Mouse (Mus musculus) forebrain, embryonic 14.5 days (tissue): ENCODE measurements around the gene Slc27a5. TPM values are rescaled to one million over a fixed set of nuclear protein-coding genes. Genes with fewer than 3 reads are reported as not detected.
A peak's percentile ranks its signal among the peaks of the same experiment; 100 is the strongest.

ENCODE experiments used
- ATAC-seq: fragments of 200-750 bp; cut with Nextera tagmentation; 2 replicates; pipeline ENCODE4 v1.8.0; 2017; ENCODE audit warnings: mild to moderate bottlenecking, moderate library complexity
- DNase-seq: peaks from one replicate; pipeline ENCODE4 v3.0.0-alpha.2; 2015; ENCODE audit warnings: low spot score
- H3K27ac ChIP-seq: fragments of 300-500 bp; sonication (generic); 2 replicates; pipeline ENCODE4 v1.5.1; 2014; ENCODE audit warnings: low read depth, mild to moderate bottlenecking, control low read depth, low read length, moderate library complexity
- H3K27me3 ChIP-seq: fragments of 300-500 bp; sonication (generic); replicated peaks from 2 replicates; pipeline ENCODE4 v1.6.1; 2014; ENCODE audit warnings: low read length, control low read depth, mixed read lengths; ENCODE audit not compliant: control insufficient read depth, insufficient read depth
- H3K36me3 ChIP-seq: fragments of 300-500 bp; sonication (generic); 2 replicates; pipeline ENCODE4 v1.6.1; 2014; ENCODE audit warnings: low read length, control low read depth; ENCODE audit not compliant: control insufficient read depth, insufficient read depth
- H3K4me1 ChIP-seq: fragments of 300-500 bp; sonication (generic); 2 replicates; pipeline ENCODE4 v1.6.1; 2014; ENCODE audit warnings: antibody characterized with exemption, low read length, control low read depth; ENCODE audit not compliant: control insufficient read depth, insufficient read depth
- H3K4me2 ChIP-seq: fragments of 300-500 bp; sonication (generic); 2 replicates; pipeline ENCODE4 v1.6.1; 2014; ENCODE audit warnings: mild to moderate bottlenecking, control low read depth, low read length
- H3K4me3 ChIP-seq: fragments of 300-500 bp; sonication (generic); 2 replicates; pipeline ENCODE4 v1.5.1; 2014; ENCODE audit warnings: low read depth, low read length, control low read depth
- H3K9ac ChIP-seq: fragments of 300-500 bp; sonication (generic); 2 replicates; pipeline ENCODE4 v1.6.1; 2014; ENCODE audit warnings: mild to moderate bottlenecking, low read length, control low read depth, moderate library complexity
- H3K9me3 ChIP-seq: fragments of 300-500 bp; sonication (generic); replicated peaks from 2 replicates; pipeline ENCODE4 v1.6.1; 2016; ENCODE audit warnings: low read length, control low read depth, mixed read lengths; ENCODE audit not compliant: control insufficient read depth
- WGBS: fragments of 180-500 bp; shearing (Covaris S2); extraction: QIAGEN DNeasy Blood & Tissue Kit; methylation state at CpG from one replicate; pipeline ENCODE4 v1.1.7; 2014; 5-methylcytosine and 5-hydroxymethylcytosine counted together
- polyA plus RNA-seq: library from polyadenylated mRNA; unstranded; fragments of >200 nt; fragmentation: Nextera tagmentation; extraction: Ambion mirVana; gene quantifications from 2 replicates; pipeline ENCODE4 v1.2.1, GENCODE M21; 2014

Gene Slc27a5
- 0.10 TPM in 1 of 2 replicates, not detected in the other for polyA plus RNA-seq

DNA sequence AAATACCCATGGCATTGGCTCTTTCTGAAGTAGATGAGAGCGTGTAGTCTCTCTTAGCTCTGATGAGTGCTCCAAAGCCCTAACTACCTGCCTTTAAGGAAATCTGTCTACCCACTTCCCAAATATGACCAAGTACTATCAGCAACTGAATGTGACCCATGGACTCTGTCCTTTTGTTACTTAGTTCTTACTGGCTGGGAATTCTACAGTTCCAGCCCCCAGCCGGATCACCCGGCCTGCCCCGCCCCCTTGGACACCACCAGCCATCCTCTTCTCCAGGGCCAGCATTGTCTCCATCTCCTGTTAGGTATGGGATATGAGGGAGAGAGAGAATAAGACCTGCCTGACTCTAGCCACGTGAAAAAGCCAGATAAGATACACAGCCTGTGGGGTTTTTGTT, at the start of gene Slc27a5:
Gene Slc27a5 (minus strand): TSS at position 140 of the 400 bp plus-strand sequence.
- no peak for ATAC-seq
- H3K27ac ChIP-seq, result no peak within 1 kb of the TSS
- H3K4me3 ChIP-seq, result no peak within 1 kb of the TSS
- H3K27me3 ChIP-seq, result no peaks in the 10 kb centered on the region
- 85% methylated on average over 5 of the region's 5 CpGs for WGBS
- H3K4me2 ChIP-seq, result no peak within 1 kb of the TSS
- H3K9me3 ChIP-seq, result no peaks in the 10 kb centered on the region
- DNase-seq, result no peak
- H3K9ac ChIP-seq, result no peak within 1 kb of the TSS
- no peaks in the 10 kb centered on the region for H3K4me1 ChIP-seq
- peaks cover 4% of the 10 kb centered on the region; the same call in 1 of the 2 replicates for H3K36me3 ChIP-seq

DNA sequence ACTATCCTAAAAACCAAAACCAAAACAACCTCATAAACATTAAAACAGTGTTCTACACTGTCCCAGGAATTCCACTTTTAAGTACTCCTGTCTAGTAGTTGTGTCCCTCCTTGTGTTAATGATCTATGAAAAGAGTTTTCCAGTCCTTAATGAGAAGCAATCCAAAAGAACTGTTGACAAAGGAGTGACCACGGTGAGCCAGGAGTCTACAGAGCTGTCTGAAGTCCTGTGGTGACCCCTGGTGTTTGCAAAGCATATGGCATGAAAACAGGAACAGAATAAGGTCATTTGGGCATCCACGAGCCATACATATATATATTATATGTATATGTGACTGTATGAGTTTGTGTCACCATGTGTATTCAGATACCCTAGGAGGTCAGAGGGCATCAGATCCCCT, 48.1 kb upstream of the Slc27a5 start:
- H3K4me1 ChIP-seq, result no peaks in the 10 kb centered on the region
- H3K9me3 ChIP-seq, result no peaks in the 10 kb centered on the region
- peaks cover 36% of the 10 kb centered on the region for H3K27me3 ChIP-seq
- ATAC-seq, result peak; percentile 43
- H3K4me2 ChIP-seq, result no peak overlapping the region
- no peak overlapping the region for H3K27ac ChIP-seq
- no peak overlapping the region for H3K9ac ChIP-seq
- 14% methylated on average over 2 of the region's 2 CpGs for WGBS
- peak; percentile 72 for DNase-seq
- 0 out of 2 replicates have a peak, but pooled peaks cover 1% of the 10 kb centered on the region for H3K36me3 ChIP-seq
- H3K4me3 ChIP-seq, result no peak overlapping the region

DNA sequence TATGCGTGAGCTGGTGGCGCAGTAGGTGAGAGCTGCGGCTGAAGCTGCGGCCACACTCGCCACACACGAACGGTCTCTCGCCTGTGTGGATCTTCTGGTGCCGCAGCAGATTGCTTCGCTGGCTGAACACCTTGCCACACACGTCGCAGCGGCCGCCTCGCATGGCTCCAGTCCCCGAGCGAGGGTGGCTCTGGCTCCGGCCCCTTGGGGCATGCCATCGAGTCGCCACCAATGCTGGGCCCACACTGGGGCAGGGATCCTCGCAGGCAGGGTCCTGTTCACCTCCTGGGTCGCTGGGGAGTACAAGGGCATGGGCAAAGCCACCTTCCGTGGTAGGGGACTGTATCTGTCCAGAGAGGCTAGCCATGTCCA, 46.2 kb upstream of the Slc27a5 start:
- 3% methylated on average over 23 of the region's 23 CpGs for WGBS
- Histone ChIP-seq H3K4me3 (peak overlapping the region; percentile 43), H3K36me3 (no peaks in the 10 kb centered on the region), H3K9me3 (no peaks in the 10 kb centered on the region), H3K4me1 (0 out of 2 replicates have a peak, but pooled peaks cover under 1% of the 10 kb centered on the region), H3K27me3 (peaks cover 36% of the 10 kb centered on the region), H3K4me2 (peak overlapping the region; percentile 93), H3K27ac (no peak overlapping the region), H3K9ac (peak overlapping the region; percentile 70)
- ATAC-seq (peak; percentile 22), DNase-seq (no peak)

GRCm38 (mm10) chr7:13043445-13044253, 45.7 kb upstream of the Slc27a5 start:
- H3K9me3 ChIP-seq, result no peaks in the 10 kb centered on the region
- peak; percentile 57 for ATAC-seq
- H3K4me1 ChIP-seq, result 0 out of 2 replicates have a peak, but pooled peaks cover 6% of the 10 kb centered on the region
- WGBS, result 5% methylated on average over 87 of the region's 88 CpGs
- peaks cover 36% of the 10 kb centered on the region for H3K27me3 ChIP-seq
- no peaks in the 10 kb centered on the region for H3K36me3 ChIP-seq
- H3K4me3 ChIP-seq, result peak overlapping the region; percentile 43
- H3K4me2 ChIP-seq, result peak overlapping the region; percentile 93
- H3K9ac ChIP-seq, result peak overlapping the region; percentile 70
- H3K27ac ChIP-seq, result no peak overlapping the region
- DNase-seq, result peak; percentile 45

- H3K9me3 ChIP-seq, result no peaks in the 10 kb centered on the region
- H3K27ac ChIP-seq, result no peak overlapping the region
- peak overlapping the region; percentile 93 for H3K4me2 ChIP-seq
- H3K36me3 ChIP-seq, result no peaks in the 10 kb centered on the region
- no peak for DNase-seq
- peak overlapping the region; percentile 43; the same call in 1 of the 2 replicates for H3K4me3 ChIP-seq
- 42% methylated on average over 16 of the region's 16 CpGs for WGBS
- H3K27me3 ChIP-seq, result peaks cover 36% of the 10 kb centered on the region
- H3K9ac ChIP-seq, result 0 out of 2 replicates have a peak overlapping the region, but pooled peaks have one; percentile 70
- no peak for ATAC-seq
- H3K4me1 ChIP-seq, result 0 out of 2 replicates have a peak, but pooled peaks cover 7% of the 10 kb centered on the region
Measured at GRCm38 (mm10) chr7:13043120-13043444, 45.1 kb upstream of the Slc27a5 start.

- Histone ChIP-seq H3K4me2 (no peak overlapping the region), H3K27ac (no peak overlapping the region), H3K4me1 (0 out of 2 replicates have a peak, but pooled peaks cover 7% of the 10 kb centered on the region), H3K27me3 (peaks cover 36% of the 10 kb centered on the region), H3K9ac (no peak overlapping the region), H3K36me3 (no peaks in the 10 kb centered on the region), H3K4me3 (no peak overlapping the region), H3K9me3 (no peaks in the 10 kb centered on the region)
- DNase-seq (no peak), ATAC-seq (no peak)
- WGBS, result 76% methylated on average over 6 of the region's 6 CpGs
Measured at GRCm38 (mm10) chr7:13042511-13042910, 44.5 kb upstream of the Slc27a5 start.

DNA sequence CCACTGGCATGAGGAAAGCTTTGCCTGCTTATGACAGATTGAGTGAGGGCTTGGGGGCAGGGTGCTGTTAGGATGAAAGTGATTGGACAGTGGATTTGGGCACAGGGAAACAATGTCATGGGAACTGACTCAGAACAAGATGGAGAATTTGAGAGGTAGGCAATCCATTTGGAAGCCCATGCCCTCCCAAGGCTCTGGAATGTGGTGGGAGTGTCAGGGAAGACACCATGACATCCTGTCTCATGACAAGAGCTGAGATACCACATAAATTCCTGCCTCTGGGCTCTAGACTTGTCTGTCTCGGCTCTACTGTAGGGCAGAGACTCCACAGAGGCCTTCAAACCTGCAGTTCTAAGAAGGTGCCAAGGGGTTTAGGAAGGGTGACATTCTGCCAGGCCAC, 43.3 kb upstream of the Slc27a5 start:
- DNase-seq (no peak), ATAC-seq (no peak)
- Histone ChIP-seq H3K27ac (no peak overlapping the region), H3K27me3 (peaks cover 36% of the 10 kb centered on the region), H3K4me2 (no peak overlapping the region), H3K36me3 (peaks cover 2% of the 10 kb centered on the region), H3K4me1 (peaks cover 15% of the 10 kb centered on the region), H3K4me3 (no peak overlapping the region), H3K9ac (no peak overlapping the region), H3K9me3 (no peaks in the 10 kb centered on the region)
- 100% methylated on average over 1 of the region's 1 CpGs for WGBS

DNA sequence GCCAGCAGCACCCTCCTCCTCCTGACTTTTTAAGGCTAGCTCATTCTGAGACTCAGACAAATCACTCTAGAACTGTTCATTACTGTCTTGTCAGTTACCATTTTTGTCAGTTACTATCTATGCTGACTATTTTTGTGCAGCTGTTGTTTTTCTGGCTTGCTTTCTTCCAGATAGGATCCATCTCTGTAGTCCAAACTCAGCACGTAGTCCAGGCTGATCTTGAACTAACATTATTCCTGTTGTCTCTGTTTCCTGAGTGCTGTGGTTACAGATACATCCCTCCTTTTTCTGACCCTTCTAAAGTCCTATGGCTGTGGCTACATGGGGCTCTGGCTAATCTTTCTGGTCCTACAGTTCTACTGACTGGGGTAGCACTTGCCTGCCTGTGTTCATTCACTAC, 41.2 kb upstream of the Slc27a5 start:
- ATAC-seq (no peak), DNase-seq (no peak)
- Histone ChIP-seq H3K9ac (peak overlapping the region; percentile 95), H3K9me3 (no peaks in the 10 kb centered on the region), H3K27ac (no peak overlapping the region), H3K27me3 (peaks cover 23% of the 10 kb centered on the region), H3K4me2 (peak overlapping the region; percentile 92; the same call in 1 of the 2 replicates), H3K4me3 (no peak overlapping the region; the same call in 1 of the 2 replicates), H3K36me3 (peaks cover 17% of the 10 kb centered on the region), H3K4me1 (peaks cover 16% of the 10 kb centered on the region)
- WGBS, result 86% methylated on average over 1 of the region's 1 CpGs

DNA sequence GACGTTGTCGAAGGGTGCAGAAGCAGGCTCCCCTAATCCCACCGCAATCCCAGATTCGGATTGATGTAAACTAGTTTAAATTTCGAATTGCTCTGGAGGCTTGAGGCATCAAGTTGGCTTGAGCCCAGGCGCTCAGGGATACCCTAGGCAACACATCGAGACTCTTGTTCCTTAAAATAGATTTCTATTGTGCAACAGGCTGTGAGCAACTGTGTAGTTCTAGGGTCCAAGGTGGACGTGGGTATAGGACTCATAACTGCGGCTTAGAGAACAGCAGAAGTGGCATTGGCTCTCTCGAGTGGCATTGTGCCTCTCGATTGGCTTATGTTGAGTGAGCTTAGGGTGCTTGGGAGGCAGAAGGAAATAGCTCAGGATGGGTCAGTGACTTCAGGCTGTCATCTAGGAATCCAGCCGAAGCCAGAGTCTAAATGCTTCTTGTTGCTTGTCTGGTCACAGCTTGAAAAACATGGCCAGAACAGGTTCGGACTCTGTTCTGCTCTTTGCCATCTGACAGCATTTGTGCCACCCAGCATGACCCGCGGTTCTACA, 40.7 kb upstream of the Slc27a5 start:
- peaks cover 21% of the 10 kb centered on the region for H3K4me1 ChIP-seq
- DNase-seq (no peak), ATAC-seq (no peak)
- peak overlapping the region; percentile 95 for H3K9ac ChIP-seq
- H3K4me2 ChIP-seq, result peak overlapping the region; percentile 92
- peak overlapping the region; percentile 100 for H3K27ac ChIP-seq
- peaks cover 17% of the 10 kb centered on the region for H3K36me3 ChIP-seq
- 23% methylated on average over 15 of the region's 15 CpGs for WGBS
- no peaks in the 10 kb centered on the region for H3K9me3 ChIP-seq
- H3K27me3 ChIP-seq, result peaks cover 18% of the 10 kb centered on the region
- H3K4me3 ChIP-seq, result peak overlapping the region; percentile 73
